9 mouse cellular contexts compared by ENCODE assay signal in the genomic region with DNA sequence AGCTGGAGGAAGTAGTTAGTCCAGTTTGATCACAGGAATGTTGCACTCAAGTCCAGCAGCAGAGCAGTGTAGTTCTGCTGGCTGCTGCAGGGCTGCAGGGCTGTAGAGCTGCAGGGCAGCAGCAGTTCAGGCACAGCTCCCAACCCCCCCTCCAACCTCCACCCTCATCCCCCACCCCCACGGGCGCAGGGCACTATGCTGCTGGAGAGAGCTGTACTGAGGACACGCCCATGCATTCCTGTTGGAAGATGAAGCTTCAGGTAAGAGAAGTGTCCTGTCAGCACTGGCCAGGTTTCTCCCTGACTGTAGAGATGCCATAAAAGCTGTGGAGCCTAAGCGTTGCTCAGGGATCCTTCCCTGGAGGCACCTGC. TPM values are rescaled to one million over a fixed set of nuclear protein-coding genes. Genes with fewer than 3 reads are reported as not detected.
DNase-seq lines count a peak whose midpoint lies in the region; ATAC-seq and TF ChIP-seq lines count a peak whose summit lies in the region.
"Had no signal": no experiment of that assay in that cellular context is flagged by ENCODE, and none has a peak within 500 bp of the region (broad histone marks: within the 10 kb centered on the region; RNA-seq: fewer than 3 reads in every experiment).

No protein-coding gene starts in this region.

- H3K4me2 ChIP-seq in intestine, postnatal 0 days (replicated peaks; ENCODE audit: low read depth), result peak overlapping the region; percentile 35; the same call in 1 of the 2 replicates
- no peak overlapping the region for H3K4me2 ChIP-seq in midbrain, embryonic 11.5 days

- no peaks in the 10 kb centered on the region for H3K36me3 ChIP-seq in embryonic facial prominence, embryonic 10.5 days (replicated peaks)
- H3K36me3 ChIP-seq in intestine, postnatal 0 days (ENCODE audit: control insufficient read depth, insufficient read depth), result no peaks in the 10 kb centered on the region
- H3K36me3 ChIP-seq in midbrain, embryonic 11.5 days (ENCODE audit: control insufficient read depth, insufficient read depth, low read length), result no peaks in the 10 kb centered on the region

- H3K27ac ChIP-seq in embryonic facial prominence, embryonic 10.5 days (replicated peaks), result 0 out of 2 replicates have a peak overlapping the region, but pooled peaks have one; percentile 35
- peak overlapping the region; percentile 74; the same call in 1 of the 2 replicates for H3K27ac ChIP-seq in intestine, postnatal 0 days (ENCODE audit: low read depth, low read length)
- H3K27ac ChIP-seq in midbrain, embryonic 11.5 days (ENCODE audit: low read depth, low read length), result no peak overlapping the region

- peak; percentile 28 for DNase-seq in ZHBTc4 (ENCODE audit: low read depth, low spot score)
- DNase-seq in embryonic facial prominence, embryonic 10.5 days (ENCODE audit: low spot score), result peak; percentile 42
- no peak for DNase-seq in midbrain, embryonic 11.5 days (ENCODE audit: low spot score, missing footprints)
- DNase-seq in frontal cortex, adult 2 months (ENCODE audit: extremely low spot score in 1 of 2, low spot score in 1 of 2), result no peak
- DNase-seq in layer of hippocampus, postnatal 36 days, result no peak
- no peak for DNase-seq in ovary, postnatal 14 days (ENCODE audit: low spot score)
- DNase-seq: adrenal gland, adult 8-10 months had no signal

- no peaks in the 10 kb centered on the region for H3K27me3 ChIP-seq in embryonic facial prominence, embryonic 10.5 days (replicated peaks; ENCODE audit: low read depth, poor library complexity, severe bottlenecking)
- H3K27me3 ChIP-seq in intestine, postnatal 0 days (replicated peaks; ENCODE audit: control insufficient read depth, insufficient read depth, low read length), result no peaks in the 10 kb centered on the region
- no peaks in the 10 kb centered on the region for H3K27me3 ChIP-seq in midbrain, embryonic 11.5 days (ENCODE audit: control insufficient read depth, insufficient read depth, low read length)

- peak; percentile 93 for ATAC-seq in intestine, postnatal 0 days
- ATAC-seq in midbrain, embryonic 11.5 days (ENCODE audit: low FRiP score), result peak; percentile 81

- no peak overlapping the region for H3K9ac ChIP-seq in intestine, postnatal 0 days (ENCODE audit: low read depth, low read length)
- peak overlapping the region; percentile 44; the same call in 1 of the 2 replicates for H3K9ac ChIP-seq in midbrain, embryonic 11.5 days (ENCODE audit: low read length)

- H3K9me3 ChIP-seq in embryonic facial prominence, embryonic 10.5 days, result no peaks in the 10 kb centered on the region
- no peaks in the 10 kb centered on the region for H3K9me3 ChIP-seq in intestine, postnatal 0 days (ENCODE audit: control insufficient read depth)
- H3K9me3 ChIP-seq in midbrain, embryonic 11.5 days (ENCODE audit: control insufficient read depth, low read length), result no peaks in the 10 kb centered on the region

- no peak overlapping the region for H3K4me3 ChIP-seq in embryonic facial prominence, embryonic 10.5 days
- no peak overlapping the region for H3K4me3 ChIP-seq in intestine, postnatal 0 days (ENCODE audit: low read depth, low read length)
- H3K4me3 ChIP-seq in midbrain, embryonic 11.5 days (ENCODE audit: low read depth, low read length), result no peak overlapping the region
- H3K4me3 ChIP-seq: erythroblast, embryonic 14.5 days had no signal

- 31% methylated on average over 4 of the region's 4 CpGs for WGBS in embryonic facial prominence, embryonic 10.5 days
- WGBS in intestine, postnatal 0 days, result 22% methylated on average over 4 of the region's 4 CpGs
- 40% methylated on average over 4 of the region's 4 CpGs for WGBS in midbrain, embryonic 11.5 days

- TF ChIP-seq CTCF in intestine, postnatal 0 days (IDR thresholded peaks at IDR 0.05; ENCODE audit: low read depth), result no peak

- peaks cover 14% of the 10 kb centered on the region for H3K4me1 ChIP-seq in embryonic facial prominence, embryonic 10.5 days
- peaks cover 3% of the 10 kb centered on the region; the same call in 1 of the 2 replicates for H3K4me1 ChIP-seq in intestine, postnatal 0 days (replicated peaks; ENCODE audit: control insufficient read depth, insufficient read depth, low read length)
- peaks cover 14% of the 10 kb centered on the region for H3K4me1 ChIP-seq in midbrain, embryonic 11.5 days (ENCODE audit: control insufficient read depth, insufficient read depth, low read length)

RNA-seq across cellular contexts. Expression of a gene that starts 48.2 kb away (rescaled TPM):
- polyA plus RNA-seq in embryonic facial prominence, embryonic 10.5 days (2016; fragmentation: Nextera tagmentation; extraction: Ambion mirVana), result 24.7 and 26.5 TPM in 2 replicates
- polyA plus RNA-seq in intestine, postnatal 0 days (2015; fragmentation: Nextera tagmentation; extraction: Ambion mirVana), result 29.4 and 31.5 TPM in 2 replicates
- polyA plus RNA-seq in midbrain, embryonic 11.5 days (2014; fragmentation: Nextera tagmentation; extraction: Ambion mirVana), result 35.3 and 37.4 TPM in 2 replicates
- 50.9 and 54.7 TPM in 2 replicates for polyA plus RNA-seq in frontal cortex, adult 2 months (2012; rRNA removed)
- 10 to 100 TPM; 57.4 to 58.7 TPM for total RNA-seq in layer of hippocampus, postnatal 36 days (2021)

Comparison
In these comparisons a context has a peak if more than half of its experiments do, and no peak if none do; other contexts are left out.
1. DNase-seq: peak in ZHBTc4 (single experiment) and embryonic facial prominence, embryonic 10.5 days (single experiment); none in midbrain, embryonic 11.5 days (single experiment), frontal cortex, adult 2 months (0 of 2), layer of hippocampus, postnatal 36 days (0 of 2) and ovary, postnatal 14 days (single experiment).